Mouse (Mus musculus): ENCODE results near the gene Des. TPM values are rescaled to one million over a fixed set of nuclear protein-coding genes. Genes with fewer than 3 reads are reported as not detected.

The Des gene
- polyA plus RNA-seq (2016; fragmentation: Nextera tagmentation; extraction: Ambion mirVana) = 23.5 and 25.3 TPM in 2 replicates

DNA sequence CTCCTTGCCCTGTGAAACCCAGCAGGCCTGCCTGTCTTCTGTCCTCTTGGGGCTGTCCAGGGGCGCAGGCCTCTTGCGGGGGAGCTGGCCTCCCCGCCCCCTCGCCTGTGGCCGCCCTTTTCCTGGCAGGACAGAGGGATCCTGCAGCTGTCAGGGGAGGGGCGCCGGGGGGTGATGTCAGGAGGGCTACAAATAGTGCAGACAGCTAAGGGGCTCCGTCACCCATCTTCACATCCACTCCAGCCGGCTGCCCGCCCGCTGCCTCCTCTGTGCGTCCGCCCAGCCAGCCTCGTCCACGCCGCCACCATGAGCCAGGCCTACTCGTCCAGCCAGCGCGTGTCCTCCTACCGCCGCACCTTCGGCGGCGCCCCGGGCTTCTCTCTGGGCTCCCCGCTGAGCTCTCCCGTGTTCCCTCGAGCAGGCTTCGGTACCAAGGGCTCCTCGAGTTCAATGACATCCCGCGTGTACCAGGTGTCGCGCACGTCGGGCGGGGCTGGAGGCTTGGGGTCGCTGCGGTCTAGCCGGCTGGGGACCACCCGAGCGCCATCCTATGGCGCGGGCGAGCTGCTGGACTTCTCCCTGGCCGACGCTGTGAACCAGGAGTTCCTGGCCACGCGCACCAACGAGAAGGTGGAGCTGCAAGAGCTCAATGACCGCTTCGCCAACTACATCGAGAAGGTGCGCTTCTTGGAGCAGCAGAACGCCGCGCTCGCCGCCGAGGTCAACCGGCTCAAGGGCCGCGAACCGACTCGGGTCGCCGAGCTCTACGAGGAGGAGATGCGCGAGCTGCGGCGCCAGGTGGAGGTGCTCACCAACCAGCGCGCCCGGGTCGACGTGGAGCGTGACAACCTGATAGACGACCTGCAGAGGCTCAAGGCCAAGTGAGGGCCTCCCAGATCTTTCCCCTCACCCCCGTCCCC is at the start of gene Des:
Des (plus strand) TSS at position 218 of the 920 bp plus-strand sequence.
- Histone ChIP-seq H3K4me3 (replicated peaks) (peak within 1 kb of the TSS; percentile 42), H3K9ac (replicated peaks) (peak within 1 kb of the TSS; percentile 48; the same call in 1 of the 2 replicates), H3K27me3 (peaks cover 57% of the 10 kb centered on the region), H3K4me2 (peak within 1 kb of the TSS; percentile 70), H3K4me1 (replicated peaks) (peaks cover 12% of the 10 kb centered on the region), H3K36me3 (no peaks in the 10 kb centered on the region), H3K27ac (no peak within 1 kb of the TSS), H3K9me3 (no peaks in the 10 kb centered on the region)
- WGBS = 2% methylated on average over 80 of the region's 80 CpGs
- no peak; the same call in 1 of the 2 replicates for ATAC-seq (ENCODE audit: insufficient number of reproducible peaks, insufficient read depth, low FRiP score, low TSS enrichment, low read depth)

DNA sequence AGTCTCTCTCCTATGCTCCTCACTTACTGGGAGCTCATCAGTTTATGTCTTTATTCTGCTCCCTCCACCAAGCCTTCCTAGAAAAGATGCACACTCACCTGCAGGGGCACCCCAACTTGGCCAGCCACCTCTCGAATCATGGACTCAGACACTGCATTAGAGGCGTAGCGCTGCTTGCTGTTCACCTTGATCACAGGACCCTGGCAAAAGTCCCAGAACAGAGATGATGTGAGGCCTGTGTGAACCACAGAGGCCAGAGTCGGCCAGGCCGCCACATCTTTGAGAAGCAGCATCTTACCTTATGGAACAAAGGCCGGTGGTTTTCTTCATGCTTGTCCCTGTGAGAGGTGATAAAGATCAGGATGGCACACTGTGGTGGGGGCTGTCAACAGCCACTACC is 48.4 kb upstream of the Des start:
- peaks cover 8% of the 10 kb centered on the region for H3K4me1 ChIP-seq (replicated peaks)
- no peak overlapping the region for H3K4me3 ChIP-seq (replicated peaks)
- no peaks in the 10 kb centered on the region for H3K27me3 ChIP-seq
- peaks cover 85% of the 10 kb centered on the region for H3K36me3 ChIP-seq
- no peak overlapping the region for H3K27ac ChIP-seq
- no peaks in the 10 kb centered on the region for H3K9me3 ChIP-seq
- 93% methylated on average over 6 of the region's 6 CpGs for WGBS
- H3K4me2 ChIP-seq = no peak overlapping the region
- no peak for ATAC-seq (ENCODE audit: insufficient number of reproducible peaks, insufficient read depth, low FRiP score, low TSS enrichment, low read depth)
- no peak overlapping the region for H3K9ac ChIP-seq (replicated peaks)

DNA sequence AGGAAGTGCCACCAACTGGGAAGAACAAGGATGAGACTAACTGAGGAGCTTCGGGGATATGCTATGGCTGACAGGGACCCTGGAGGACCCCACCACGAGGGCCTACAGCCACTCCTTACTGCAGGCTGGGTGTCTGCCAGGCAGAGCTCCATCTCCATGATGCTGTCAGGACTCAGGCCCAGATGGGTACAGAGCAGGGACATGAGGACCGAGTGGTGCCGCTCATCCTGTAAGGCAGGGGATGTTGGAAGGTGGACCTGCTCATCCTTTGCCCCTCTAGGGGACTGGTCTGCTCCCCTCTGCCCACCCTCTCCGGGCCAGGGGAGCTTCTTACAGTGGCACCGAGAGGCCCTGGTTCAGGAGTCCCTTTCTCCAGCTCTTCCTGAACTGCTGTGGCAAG is 45.1 kb upstream of the Des start:
- no peak for ATAC-seq (ENCODE audit: insufficient number of reproducible peaks, insufficient read depth, low FRiP score, low TSS enrichment, low read depth)
- peaks cover 8% of the 10 kb centered on the region for H3K4me1 ChIP-seq (replicated peaks)
- H3K9ac ChIP-seq (replicated peaks) = no peak overlapping the region
- no peaks in the 10 kb centered on the region for H3K9me3 ChIP-seq
- H3K27ac ChIP-seq = no peak overlapping the region
- no peak overlapping the region for H3K4me3 ChIP-seq (replicated peaks)
- peaks cover 57% of the 10 kb centered on the region for H3K36me3 ChIP-seq
- H3K27me3 ChIP-seq = no peaks in the 10 kb centered on the region
- no peak overlapping the region for H3K4me2 ChIP-seq
- 87% methylated on average over 6 of the region's 6 CpGs for WGBS

DNA sequence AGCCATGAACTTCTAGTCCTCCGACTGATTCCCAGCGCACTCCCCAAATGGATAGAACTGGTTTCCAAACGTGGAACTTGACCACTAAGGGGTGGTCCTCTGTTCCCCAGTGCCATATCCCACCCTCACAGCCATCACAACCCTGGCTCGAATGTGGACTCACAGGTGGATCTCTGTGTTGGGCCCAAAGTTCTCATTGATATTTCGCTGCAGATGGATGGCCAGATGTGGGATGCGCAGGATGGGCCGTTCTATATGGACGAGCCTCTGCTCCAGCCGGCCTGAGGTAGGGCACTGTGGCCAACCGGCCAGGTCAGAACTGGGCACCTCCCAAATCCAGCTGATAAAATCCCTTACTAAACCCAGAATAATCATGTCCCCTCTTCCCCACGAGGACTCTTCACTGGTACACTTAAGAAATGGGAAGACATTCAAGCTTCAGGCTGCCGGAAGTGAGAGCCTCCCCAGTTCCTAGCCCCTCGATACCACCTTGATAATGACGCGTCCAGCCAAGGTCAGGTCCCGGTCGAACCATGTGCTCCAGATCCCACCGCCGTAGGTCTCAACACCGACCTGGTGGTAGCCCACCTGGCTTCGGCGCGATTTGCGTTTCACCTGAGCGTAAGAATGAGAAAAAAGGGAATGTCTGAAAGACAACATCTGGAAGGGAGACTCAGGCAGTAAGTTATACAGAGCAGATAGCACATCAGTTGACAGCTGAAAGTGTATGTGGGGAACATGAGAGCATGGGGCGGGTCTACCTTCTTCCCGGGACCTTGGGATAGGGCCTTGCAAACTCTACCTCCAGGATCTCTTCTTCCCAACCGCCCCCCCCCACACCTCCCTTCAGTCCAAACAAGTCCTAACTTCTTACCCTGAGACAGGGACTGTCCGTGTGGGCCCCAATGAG is 44.4 kb upstream of the Des start:
- Histone ChIP-seq H3K27me3 (no peaks in the 10 kb centered on the region), H3K4me3 (replicated peaks) (peak overlapping the region; percentile 60), H3K9ac (replicated peaks) (peak overlapping the region; percentile 75), H3K36me3 (peaks cover 50% of the 10 kb centered on the region), H3K9me3 (no peaks in the 10 kb centered on the region), H3K4me1 (replicated peaks) (peaks cover 8% of the 10 kb centered on the region), H3K27ac (0 out of 2 replicates have a peak overlapping the region, but pooled peaks have one; percentile 91), H3K4me2 (peak overlapping the region; percentile 85)
- WGBS = 83% methylated on average over 29 of the region's 29 CpGs
- ATAC-seq (ENCODE audit: insufficient number of reproducible peaks, insufficient read depth, low FRiP score, low TSS enrichment, low read depth) = no peak

DNA sequence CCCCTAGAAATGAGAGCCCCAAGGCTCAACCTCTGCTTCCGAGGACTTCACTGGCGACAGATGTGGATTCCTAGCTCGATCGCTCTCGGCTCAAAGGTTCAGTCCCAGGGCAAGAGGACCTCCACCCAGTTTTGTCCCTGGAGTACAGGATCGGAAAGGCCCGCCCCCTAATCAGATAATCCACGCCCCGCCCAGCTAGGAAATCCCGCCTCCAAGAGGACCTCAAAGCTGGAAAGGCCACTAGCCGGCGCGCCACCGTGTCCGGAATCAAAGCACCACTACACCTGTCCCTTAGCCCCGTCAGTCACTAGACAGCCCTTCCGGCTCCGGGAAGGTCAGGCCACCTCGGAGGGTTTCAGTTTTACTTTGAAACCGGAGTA is 43.3 kb upstream of the Des start:
- Histone ChIP-seq H3K4me3 (replicated peaks) (peak overlapping the region; percentile 60), H3K27ac (peak overlapping the region; percentile 91), H3K9ac (replicated peaks) (peak overlapping the region; percentile 75), H3K27me3 (no peaks in the 10 kb centered on the region), H3K36me3 (peaks cover 38% of the 10 kb centered on the region), H3K4me2 (peak overlapping the region; percentile 85), H3K9me3 (no peaks in the 10 kb centered on the region), H3K4me1 (replicated peaks) (peaks cover 8% of the 10 kb centered on the region)
- peak; percentile 32 for ATAC-seq (ENCODE audit: insufficient number of reproducible peaks, insufficient read depth, low FRiP score, low TSS enrichment, low read depth)
- WGBS = under 1% methylated on average over 20 of the region's 20 CpGs

DNA sequence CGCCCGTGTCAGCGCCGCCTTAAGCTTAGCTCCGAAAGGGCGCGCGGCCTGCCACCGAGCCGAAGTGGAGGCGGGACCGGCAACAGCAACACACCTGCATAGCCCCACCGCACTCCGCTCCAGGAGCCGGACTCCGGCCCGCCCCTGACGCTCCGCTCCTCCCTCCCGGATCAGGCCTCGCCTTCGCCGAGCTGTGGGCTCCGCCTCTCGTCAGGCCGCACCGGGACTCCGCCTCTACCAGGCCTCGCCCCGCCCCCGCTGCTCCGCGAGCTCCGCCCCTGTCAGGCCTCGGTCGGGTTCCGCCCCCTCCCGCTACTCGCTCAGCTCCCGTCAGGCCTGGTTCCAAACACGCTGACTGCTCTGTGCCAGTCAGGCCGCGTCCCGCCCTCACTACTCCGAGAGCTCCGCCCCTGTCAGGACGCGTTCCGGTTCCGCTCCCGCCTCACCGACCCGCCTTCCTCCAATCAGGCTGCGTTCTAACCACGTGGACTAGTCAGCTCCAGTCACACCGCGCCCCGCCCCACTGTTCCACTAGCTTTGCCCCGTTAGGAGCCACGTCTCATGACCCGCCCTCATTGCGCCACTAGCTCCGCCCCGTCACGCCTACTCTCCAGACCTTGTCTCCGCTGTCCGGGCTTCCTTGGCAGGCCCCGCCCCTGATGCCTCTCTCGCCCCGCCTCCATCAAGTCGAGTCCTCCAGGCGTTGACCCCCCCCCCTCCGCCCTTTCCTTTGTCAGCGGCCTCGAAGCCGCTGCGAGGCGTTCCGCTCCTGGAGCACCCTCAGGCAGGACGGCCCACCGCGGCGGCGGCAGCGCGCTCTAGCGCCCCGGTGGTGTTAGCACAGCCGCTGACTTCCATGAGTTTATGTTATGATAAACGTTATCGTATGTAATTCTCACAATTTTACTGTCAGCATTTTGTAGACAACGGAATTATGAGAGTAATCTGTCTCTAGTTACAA is 42.6 kb upstream of the Des start, which contains the start of gene Dnpep:
Dnpep (minus strand) TSS at position 750 of the 961 bp plus-strand sequence.
- H3K4me3 ChIP-seq (replicated peaks) = peak within 1 kb of the TSS; percentile 60
- H3K27ac ChIP-seq = peak within 1 kb of the TSS; percentile 91
- no peaks in the 10 kb centered on the region for H3K9me3 ChIP-seq
- peak within 1 kb of the TSS; percentile 85 for H3K4me2 ChIP-seq
- peaks cover 8% of the 10 kb centered on the region for H3K4me1 ChIP-seq (replicated peaks)
- WGBS = under 1% methylated on average over 92 of the region's 92 CpGs
- no peaks in the 10 kb centered on the region for H3K27me3 ChIP-seq
- H3K36me3 ChIP-seq = peaks cover 32% of the 10 kb centered on the region
- peak; percentile 98 for ATAC-seq (ENCODE audit: insufficient number of reproducible peaks, insufficient read depth, low FRiP score, low TSS enrichment, low read depth)
- H3K9ac ChIP-seq (replicated peaks) = peak within 1 kb of the TSS; percentile 75

DNA sequence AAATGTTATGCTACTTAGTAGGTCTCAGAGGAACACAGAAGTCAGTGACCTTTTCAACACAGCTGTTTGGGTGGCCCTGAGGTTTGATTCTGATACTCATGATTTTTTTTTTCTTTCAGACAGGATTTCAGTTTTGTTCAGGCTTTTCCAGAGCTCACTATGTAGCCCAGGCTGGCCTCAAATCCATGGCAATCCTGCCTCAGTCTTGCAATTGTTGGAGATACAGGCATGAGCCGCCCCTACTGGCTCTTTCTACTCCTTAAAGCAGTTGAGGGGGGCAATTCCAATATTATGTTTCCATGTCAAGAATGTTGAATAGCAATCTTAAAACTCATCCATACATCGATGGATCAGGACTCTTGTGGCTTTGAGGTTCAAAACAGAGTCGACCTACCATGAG is 41.8 kb upstream of the Des start:
- H3K36me3 ChIP-seq = peaks cover 24% of the 10 kb centered on the region
- H3K4me2 ChIP-seq = peak overlapping the region; percentile 45
- H3K9me3 ChIP-seq = no peaks in the 10 kb centered on the region
- peak overlapping the region; percentile 35; the same call in 1 of the 2 replicates for H3K9ac ChIP-seq (replicated peaks)
- peak overlapping the region; percentile 17; the same call in 1 of the 2 replicates for H3K4me3 ChIP-seq (replicated peaks)
- WGBS = 78% methylated on average over 3 of the region's 3 CpGs
- ATAC-seq (ENCODE audit: insufficient number of reproducible peaks, insufficient read depth, low FRiP score, low TSS enrichment, low read depth) = no peak
- peaks cover 8% of the 10 kb centered on the region for H3K4me1 ChIP-seq (replicated peaks)
- no peaks in the 10 kb centered on the region for H3K27me3 ChIP-seq
- H3K27ac ChIP-seq = peak overlapping the region; percentile 18; the same call in 1 of the 2 replicates

DNA sequence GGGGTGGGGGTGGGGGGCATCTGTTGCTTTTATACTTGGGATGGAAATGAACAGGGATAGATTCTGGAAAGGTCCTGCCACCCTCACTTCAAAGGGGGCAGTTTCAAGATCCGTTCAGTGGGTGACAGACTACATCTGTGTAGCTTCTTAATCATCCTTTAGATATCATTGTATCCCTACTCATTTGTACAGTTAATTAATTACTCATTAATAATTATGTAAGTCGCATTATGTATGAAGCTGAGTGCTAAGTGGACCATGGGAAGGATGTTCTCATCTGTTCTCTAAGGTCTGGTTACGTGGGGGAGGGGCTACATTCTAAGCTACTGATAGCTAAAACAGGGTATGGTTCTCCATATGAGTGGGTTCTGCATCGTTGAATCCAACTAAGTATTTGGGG is 41.4 kb upstream of the Des start:
- no peaks in the 10 kb centered on the region for H3K27me3 ChIP-seq
- no peak overlapping the region for H3K9ac ChIP-seq (replicated peaks)
- peaks cover 19% of the 10 kb centered on the region for H3K36me3 ChIP-seq
- no peak overlapping the region for H3K4me3 ChIP-seq (replicated peaks)
- no peaks in the 10 kb centered on the region for H3K9me3 ChIP-seq
- H3K27ac ChIP-seq = no peak overlapping the region
- WGBS = 87% methylated on average over 4 of the region's 4 CpGs
- peaks cover 8% of the 10 kb centered on the region for H3K4me1 ChIP-seq (replicated peaks)
- no peak for ATAC-seq (ENCODE audit: insufficient number of reproducible peaks, insufficient read depth, low FRiP score, low TSS enrichment, low read depth)
- no peak overlapping the region for H3K4me2 ChIP-seq

DNA sequence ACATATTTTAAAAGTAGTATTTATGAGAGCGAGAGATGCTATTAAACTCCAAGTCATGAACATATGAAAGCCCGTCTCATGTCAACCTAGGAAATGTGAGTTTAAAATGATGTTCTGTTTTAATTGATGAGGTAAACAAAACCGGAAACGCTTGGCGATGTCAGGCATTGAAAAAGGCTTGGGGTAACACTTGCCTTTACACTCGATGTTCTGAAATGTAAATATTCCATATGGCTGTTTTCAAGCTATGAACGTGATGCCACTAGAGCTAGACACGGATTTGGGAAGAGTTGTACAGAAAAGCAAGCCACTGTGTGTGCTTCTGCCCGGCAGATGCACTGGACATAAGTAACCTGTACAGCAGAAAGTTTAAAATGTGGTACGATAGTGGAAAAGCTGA is 41.0 kb upstream of the Des start:
- no peak overlapping the region for H3K9ac ChIP-seq (replicated peaks)
- H3K4me2 ChIP-seq = no peak overlapping the region
- no peak overlapping the region for H3K4me3 ChIP-seq (replicated peaks)
- no peaks in the 10 kb centered on the region for H3K27me3 ChIP-seq
- peaks cover 15% of the 10 kb centered on the region for H3K36me3 ChIP-seq
- WGBS = 90% methylated on average over 10 of the region's 10 CpGs
- ATAC-seq (ENCODE audit: insufficient number of reproducible peaks, insufficient read depth, low FRiP score, low TSS enrichment, low read depth) = no peak
- H3K27ac ChIP-seq = no peak overlapping the region
- no peaks in the 10 kb centered on the region for H3K9me3 ChIP-seq
- H3K4me1 ChIP-seq (replicated peaks) = peaks cover 8% of the 10 kb centered on the region

DNA sequence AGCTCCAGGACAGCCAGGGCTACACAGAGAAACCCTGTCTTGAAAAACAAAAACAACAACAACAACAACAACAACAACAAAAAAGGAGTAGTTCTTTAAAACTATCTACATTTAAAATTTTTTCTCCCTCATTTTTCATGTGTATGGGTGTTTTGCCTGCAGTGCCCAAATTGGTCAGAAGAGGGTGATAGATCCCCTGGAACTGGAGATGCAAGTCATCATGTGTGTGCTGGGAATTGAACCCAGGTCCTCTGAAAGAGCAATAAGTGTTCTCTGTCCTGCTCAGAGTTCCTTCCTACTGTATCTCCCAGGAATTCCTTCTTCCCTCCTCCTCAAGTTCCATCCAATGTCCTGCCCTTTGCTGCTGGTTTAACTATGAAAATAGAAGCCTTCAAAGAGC is 32.7 kb upstream of the Des start:
- Histone ChIP-seq H3K4me2 (no peak overlapping the region), H3K4me3 (replicated peaks) (no peak overlapping the region), H3K9me3 (peaks cover 6% of the 10 kb centered on the region), H3K9ac (replicated peaks) (no peak overlapping the region), H3K27me3 (no peaks in the 10 kb centered on the region), H3K4me1 (replicated peaks) (no peaks in the 10 kb centered on the region), H3K27ac (no peak overlapping the region), H3K36me3 (no peaks in the 10 kb centered on the region)
- no peak for ATAC-seq (ENCODE audit: insufficient number of reproducible peaks, insufficient read depth, low FRiP score, low TSS enrichment, low read depth)
